Mouse (Mus musculus): ENCODE measurements at regions not wholly inside any gene's neighbourhood (a gene's known extent, or its start where the extent isn't known, plus 50 kb on each side); places are given as distances from the start of the nearest gene placed in this dataset.

DNA sequence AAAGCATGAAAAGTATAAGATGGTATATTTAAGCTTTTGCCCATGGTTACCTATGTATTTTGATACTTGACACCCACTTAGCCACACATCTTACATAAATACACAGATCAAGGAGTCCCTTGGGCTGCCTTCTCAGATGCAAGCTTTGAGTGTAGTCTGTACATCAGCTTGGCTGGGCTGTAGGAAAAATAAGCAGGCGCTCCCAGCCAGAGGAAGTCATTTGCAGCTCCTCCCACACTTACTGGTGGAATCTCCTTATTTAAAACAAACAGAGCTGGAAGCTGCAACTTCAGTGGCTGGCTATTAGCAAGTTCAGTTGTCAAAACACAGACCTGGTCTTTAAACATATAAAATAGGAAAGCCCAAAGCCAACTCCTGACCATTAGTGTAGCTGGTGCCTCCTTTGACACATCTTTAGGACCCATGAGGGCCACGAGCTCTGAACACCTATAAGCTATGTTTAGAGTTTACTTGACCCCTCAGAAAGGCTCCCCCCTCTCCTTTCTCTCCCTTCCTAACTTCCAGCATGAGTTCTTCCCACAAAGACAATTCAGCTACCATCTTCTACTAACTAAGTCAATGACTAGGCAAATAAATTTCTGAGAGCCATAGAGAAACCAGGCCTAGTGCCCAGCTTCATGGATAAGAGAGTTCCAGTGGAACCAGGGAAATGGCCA, 75.4 kb upstream of the Nepro start:
- TF ChIP-seq FLI1 (IDR thresholded peaks at IDR 0.05; ENCODE audit: low read length) (no peak), GATA1 (IDR thresholded peaks at IDR 0.05; ENCODE audit: borderline replicate concordance, low read length) (no peak)

Measured in megakaryocyte, embryonic 14.5 days (primary cell).